Mouse (Mus musculus): ENCODE measurements at regions not wholly inside any gene's neighbourhood (a gene's known extent, or its start where the extent isn't known, plus 50 kb on each side); places are given as distances from the start of the nearest gene placed in this dataset.

DNA sequence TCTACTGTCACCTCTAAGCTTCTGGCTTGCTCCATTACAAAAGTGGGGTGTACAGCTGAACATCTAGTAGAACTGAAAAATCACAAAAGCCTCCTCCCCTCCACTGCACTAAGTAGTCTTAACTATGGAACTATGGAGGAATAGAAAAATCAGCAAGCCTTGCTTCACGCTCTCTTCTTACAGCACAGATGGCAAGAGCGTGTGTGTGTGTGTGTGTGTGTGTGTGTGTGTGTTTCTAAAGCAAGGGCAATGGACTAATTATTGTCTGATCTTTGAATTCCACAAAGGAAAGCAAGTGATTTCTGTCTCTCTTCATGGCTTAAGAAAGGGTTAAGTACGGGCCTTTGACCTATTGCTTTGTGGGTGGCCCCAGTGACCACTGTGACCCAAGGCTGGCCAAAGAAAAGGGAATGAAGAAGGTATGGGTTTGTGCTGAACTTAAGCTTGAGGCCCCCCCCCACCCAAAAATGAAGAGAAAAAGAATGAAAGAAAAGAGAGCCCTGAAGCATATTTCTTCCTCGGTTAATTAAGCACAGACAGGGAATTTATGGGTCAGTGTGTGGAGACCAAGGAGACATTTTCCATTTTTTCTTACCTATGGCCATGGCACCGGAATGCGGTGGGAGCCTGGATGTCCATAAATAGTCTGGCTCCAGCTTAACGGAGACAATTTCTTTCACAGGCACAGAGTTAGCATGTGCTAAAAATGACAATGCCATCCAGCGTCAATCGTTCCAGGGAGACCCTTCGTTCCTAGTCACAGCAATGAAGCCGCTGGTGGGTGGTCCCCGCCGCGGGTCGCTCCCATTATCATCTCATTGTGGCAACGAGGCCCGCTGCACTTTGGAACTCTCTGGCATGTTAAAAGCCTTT, 119.8 kb downstream of the Zbtb18 start:
- intact Hi-C loops (cut with DNase I), result no loop called here
- no peak for DNase-seq (ENCODE audit: extremely low spot score in 1 of 2, low spot score in 2 of 2)

DNA sequence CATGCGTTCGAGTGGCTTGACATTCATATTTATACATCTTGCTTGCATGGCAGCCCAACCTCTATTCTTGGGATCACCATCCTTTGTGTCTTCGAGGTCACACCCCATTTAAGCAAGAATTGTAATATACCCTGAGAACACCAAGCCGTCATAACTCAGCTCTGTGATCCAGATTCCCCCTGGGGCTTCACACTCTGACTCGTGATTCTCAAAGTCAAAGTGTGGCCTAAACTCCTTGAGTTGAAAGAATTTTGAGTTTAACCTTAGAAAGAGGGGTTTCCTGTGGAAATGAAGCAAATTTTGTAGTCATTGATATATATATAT, 120.4 kb downstream of the Zbtb18 start:
- intact Hi-C loops (cut with DNase I), result no loop called here
- DNase-seq (ENCODE audit: extremely low spot score in 1 of 2, low spot score in 2 of 2), result no peak

DNA sequence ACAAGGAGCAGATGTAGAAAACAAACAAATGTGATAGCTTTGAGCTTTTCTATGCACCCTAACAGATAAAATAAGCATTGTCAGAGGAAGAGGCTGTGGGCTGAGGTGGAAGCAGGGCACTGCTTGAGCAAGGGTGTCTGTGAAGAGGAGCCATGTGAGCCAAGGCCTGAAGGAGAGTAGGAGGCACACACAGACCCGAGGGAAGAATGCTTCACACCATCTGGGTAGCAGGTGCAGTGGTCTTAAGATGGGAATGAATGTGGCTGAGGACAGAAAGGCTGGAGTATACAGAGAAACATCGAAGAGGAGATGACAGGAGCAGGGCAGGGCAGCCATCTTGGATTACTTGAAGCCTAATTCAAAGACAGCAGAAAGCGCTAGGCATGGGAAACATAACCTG, 123.5 kb downstream of the Zbtb18 start:
- intact Hi-C loops (cut with DNase I), result no loop called here
- DNase-seq (ENCODE audit: extremely low spot score in 1 of 2, low spot score in 2 of 2), result no peak

DNA sequence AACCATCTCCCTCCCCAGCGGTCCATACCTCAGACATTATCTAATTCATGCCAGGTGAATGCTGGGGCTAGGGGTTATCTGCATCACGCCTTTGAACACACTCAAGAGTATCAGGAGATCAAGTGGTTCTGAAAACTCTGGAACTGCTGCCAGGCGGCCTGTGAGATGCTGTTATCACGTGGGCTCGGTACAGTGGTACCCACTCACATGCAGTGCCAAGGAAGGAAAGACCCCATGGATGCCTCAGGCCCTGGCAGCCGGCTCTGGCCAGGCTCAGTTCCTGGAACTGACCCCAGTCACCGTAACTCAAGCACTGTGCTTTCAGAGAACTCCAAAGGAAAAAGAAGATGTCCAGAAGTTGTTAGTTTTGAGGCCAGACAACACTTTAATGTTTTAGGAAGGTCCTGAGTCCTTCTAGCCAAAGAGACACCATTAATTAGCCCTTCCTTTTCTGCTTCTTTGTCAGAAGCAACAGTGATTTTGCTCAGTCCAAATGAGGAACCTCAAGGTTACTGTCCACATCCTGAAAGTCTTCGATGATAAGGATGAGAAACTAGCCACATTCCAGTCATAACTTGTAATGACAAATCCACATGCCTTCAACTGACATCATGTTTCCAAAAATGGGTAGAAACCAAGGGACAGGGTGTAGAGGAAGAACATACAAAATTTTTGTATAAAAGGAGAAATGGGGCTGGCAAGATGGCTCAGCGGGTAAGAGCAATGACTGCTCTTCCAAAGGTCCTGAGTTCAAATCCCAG, 126.1 kb downstream of the Zbtb18 start:
- DNase-seq (ENCODE audit: extremely low spot score in 1 of 2, low spot score in 2 of 2), result no peak
- intact Hi-C loops (cut with DNase I), result no loop called here

DNA sequence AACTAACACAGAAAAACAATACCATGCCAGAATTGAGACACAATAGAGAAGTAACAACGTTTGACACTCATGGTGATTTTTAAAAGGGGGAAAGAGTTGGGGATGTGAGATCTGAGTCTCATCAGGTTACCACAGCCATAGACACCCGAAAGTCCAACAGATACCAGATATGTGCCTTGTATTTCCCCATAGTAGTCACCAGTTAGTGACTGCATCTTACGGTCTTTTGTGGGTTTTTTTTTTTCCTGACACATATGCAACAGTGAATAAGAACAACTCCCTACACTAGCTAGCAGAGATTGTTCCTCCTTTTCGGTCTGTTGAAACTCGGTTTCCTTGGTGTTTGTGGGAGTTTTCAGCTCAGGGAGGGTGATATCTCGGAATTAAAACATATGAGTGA, 127.4 kb downstream of the Zbtb18 start:
- no peak for DNase-seq (ENCODE audit: extremely low spot score in 1 of 2, low spot score in 2 of 2)
- intact Hi-C loops (cut with DNase I), result no loop called here

DNA sequence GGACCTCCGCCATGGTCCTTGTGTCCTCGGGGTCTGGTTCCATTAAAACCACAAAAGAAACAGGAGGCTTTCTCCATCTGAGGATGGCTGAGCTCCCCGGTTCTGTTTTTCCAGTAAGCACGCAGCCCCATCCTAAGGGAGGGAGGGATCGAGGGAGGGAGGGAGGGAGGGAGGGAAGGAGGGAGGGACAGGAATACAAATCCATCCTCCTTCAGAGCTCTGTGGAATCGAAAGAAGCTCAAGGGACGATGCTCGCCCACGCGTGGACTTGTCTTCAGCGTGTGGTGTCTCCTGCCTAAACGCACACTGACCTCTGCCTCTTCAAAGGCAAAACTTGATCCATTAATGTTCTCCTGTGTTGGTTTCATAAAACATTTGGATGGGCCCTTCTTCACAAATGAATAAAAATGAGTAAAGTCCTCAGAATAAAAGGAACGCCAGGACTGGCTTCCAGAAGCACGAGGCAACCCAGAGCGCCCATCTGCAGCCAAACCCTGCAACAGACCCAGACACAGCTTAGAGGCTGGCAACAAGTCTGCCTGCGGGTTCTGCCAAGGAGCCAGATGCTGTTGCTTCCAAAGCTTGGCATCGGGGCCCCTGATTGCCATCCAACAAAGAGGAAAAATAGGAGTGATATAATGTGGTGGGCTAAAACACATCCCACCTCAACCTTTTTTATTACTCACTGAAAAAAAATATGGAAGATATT, 131.0 kb downstream of the Zbtb18 start:
- intact Hi-C loops (cut with DNase I), result loop anchor here (2.0 to 5.0 kb wide), 2 partner anchors 111 to 694 kb away; no protein-coding TSS in a partner anchor
- peak; percentile 65 to 86 for DNase-seq (ENCODE audit: extremely low spot score in 1 of 2, low spot score in 2 of 2)

DNA sequence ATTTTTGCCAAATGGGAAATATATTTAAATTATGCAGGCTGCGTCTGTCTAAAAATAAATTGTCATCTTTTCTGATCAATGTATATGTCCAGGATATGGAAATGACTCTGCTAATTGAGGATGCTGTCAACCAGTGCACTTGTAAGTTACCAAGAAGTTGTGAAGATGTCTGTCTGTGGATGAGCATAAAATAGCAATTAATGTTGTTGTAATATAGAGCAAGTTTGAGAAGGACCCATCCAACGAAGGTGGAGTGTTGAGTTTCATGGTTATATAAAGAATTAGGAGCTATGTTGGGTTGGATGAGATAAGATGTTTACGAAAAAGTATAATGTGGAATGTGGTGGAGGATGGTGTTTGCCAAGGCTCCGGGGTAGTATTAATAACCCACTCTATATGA, 131.6 kb downstream of the Zbtb18 start:
- intact Hi-C loops (cut with DNase I), result loop anchor here (2.0 to 5.0 kb wide), 2 partner anchors 111 to 695 kb away; no protein-coding TSS in a partner anchor
- no peak for DNase-seq (ENCODE audit: extremely low spot score in 1 of 2, low spot score in 2 of 2)

DNA sequence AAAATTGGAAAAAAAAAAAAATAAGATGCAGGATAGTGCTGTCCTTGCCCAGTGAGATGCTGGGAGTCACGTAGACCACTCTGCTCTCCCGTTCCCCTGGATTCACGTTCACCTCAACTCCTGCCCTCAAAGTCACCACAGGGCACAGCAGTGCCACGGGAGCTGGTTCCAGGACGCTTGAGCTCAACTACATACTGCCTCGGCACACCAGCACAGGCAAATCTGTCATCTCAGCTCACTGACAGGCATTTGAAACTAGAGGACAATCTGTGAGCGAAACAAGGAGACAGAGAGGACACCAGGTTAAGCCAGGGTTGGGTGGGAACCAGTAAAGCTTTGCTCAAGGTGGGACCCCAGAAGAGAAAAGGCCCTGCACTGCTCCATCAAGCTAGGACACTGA, 132.2 kb downstream of the Zbtb18 start:
- DNase-seq (ENCODE audit: extremely low spot score in 1 of 2, low spot score in 2 of 2), result no peak
- intact Hi-C loops (cut with DNase I), result loop anchor here (5.0 kb wide), 1 partner anchor 112 kb away; no protein-coding TSS in a partner anchor

DNA sequence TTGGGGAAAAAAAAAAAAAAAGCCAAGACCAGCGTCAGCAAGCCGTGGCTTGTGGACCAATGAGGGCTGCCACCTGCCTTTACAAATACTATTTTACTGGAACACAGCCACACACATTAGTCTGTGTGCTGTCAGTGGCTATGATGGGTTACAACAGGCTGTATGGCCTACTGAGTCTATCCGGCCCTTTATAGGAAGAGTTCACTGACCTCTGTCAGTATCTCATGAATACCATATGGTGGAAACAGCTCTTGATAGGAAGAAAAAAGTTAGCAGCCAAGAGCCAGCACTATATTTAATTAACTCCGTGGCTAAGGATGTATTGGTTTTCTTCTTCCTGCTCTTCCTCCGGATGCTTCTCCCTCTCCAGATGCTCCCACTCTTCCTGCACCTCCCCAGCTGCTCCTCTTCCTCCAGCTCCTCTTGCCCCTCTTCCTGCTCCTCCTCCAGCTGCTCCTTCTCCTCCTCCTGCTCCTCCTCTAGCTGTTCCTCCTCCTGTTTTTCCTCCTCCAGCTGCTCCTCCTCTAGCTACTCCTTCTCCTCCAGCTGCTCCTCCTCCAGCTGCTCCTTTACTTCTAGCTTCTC, 142.2 kb downstream of the Zbtb18 start:
- no peak for DNase-seq (ENCODE audit: extremely low spot score in 1 of 2, low spot score in 2 of 2)
- intact Hi-C loops (cut with DNase I), result no loop called here

DNA sequence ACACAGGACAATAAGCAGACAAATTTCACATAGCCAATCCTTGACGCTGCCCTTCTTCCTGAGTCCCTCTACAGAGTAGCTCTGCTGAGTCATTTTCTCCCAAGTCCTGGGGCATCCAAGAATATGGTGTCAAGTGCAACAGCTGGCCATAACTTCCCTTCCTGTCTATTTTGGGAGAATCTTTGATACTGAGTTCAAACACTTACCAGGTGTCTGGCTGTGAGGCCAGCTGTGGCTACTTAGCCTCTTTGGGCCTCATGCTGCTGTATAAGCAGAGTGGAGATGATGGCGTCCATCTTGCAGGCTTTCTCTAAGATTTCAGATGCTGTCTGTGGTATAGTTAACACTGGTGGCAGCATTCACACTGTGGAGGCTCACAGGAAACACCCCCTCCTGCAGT, 143.2 kb downstream of the Zbtb18 start:
- no peak for DNase-seq (ENCODE audit: extremely low spot score in 1 of 2, low spot score in 2 of 2)
- intact Hi-C loops (cut with DNase I), result no loop called here

DNA sequence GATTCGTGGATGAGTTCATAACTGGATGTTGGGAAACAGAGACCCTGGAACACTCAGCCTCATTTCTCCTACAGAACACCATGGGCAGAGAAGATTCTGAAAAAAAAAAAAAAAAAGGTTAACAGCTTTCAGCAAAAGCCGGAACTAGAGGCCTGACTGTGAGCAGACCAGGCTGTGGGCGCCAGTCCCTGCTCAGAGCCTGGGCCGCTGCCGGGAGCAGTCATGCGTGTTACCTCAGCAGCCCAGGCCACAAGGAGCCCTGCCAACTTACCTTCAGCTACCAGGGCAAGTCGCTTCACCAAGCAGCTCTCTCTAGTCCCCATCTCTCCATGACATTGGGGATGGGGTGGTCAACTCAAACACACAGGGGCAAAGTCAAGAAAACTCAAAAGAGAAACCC, 140.6 kb upstream of the 1700016C15Rik start:
- intact Hi-C loops (cut with DNase I), result no loop called here
- no peak for DNase-seq (ENCODE audit: extremely low spot score in 1 of 2, low spot score in 2 of 2)

DNA sequence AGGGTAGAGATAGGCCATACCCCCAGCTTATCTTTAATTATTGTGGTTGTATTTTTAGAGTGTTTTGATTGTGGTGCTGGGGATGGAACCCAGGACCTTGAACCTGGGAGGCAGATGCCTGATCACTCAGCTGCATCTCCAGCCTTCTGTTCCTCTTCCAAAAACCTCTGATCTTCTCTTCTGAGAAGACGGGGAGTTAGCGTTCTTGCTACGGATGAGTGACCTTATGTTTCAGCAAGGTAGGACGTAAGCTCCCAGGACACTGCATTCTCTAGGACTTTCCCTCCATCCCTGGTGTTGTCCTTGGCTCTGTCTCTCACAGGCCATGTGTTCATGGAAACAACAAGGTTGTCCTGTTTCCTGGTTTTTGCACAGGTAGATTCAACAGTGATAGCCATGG, 140.0 kb upstream of the 1700016C15Rik start:
- intact Hi-C loops (cut with DNase I), result no loop called here

DNA sequence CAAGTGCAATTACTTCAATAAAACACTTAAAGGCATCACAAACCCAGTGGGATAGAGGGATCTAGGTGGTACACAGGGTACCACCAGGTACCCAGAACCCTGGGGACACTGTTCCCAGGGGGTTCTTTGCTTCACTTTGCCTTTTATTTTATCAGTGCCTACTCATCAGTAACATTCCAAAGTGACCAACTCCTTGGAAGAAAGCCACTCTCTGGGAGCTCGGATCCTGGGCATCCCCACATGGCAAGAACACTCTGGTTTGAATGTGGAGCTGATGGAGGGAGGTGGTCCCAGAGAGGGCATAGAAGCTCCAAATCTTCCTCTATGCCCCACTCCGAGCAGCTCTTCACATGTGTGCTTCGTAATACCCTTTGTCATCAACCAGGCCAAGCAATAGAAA, 137.9 kb upstream of the 1700016C15Rik start:
- intact Hi-C loops (cut with DNase I), result no loop called here

More for the DNA sequence above, 140.0 kb upstream of the 1700016C15Rik start:
- no peak for DNase-seq (ENCODE audit: extremely low spot score in 1 of 2, low spot score in 2 of 2)

DNA sequence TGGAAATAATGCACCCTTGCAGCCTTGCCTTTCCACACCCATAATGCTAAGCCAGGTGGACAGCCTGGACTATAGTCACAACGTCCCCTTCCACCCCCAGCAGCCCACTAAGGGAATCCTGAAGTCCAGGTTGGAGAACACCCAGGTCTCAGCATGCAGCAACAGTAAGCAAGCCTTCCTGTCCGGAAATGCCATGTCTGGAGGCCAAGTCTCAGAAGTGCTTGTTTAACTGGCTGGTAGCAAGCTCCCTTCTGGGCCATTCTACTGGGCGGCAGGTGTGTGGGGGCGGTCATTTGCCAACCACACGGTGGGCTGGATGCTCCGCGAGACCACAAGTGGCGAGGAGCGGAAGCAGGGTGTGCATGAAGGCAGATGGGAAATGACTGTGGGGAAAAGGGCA, 137.3 kb upstream of the 1700016C15Rik start:
- intact Hi-C loops (cut with DNase I), result no loop called here
- peak in 1 of 2 experiments; percentile 53 for DNase-seq (ENCODE audit: extremely low spot score in 1 of 2, low spot score in 2 of 2)

More for the DNA sequence above, 137.9 kb upstream of the 1700016C15Rik start:
- no peak for DNase-seq (ENCODE audit: extremely low spot score in 1 of 2, low spot score in 2 of 2)

DNA sequence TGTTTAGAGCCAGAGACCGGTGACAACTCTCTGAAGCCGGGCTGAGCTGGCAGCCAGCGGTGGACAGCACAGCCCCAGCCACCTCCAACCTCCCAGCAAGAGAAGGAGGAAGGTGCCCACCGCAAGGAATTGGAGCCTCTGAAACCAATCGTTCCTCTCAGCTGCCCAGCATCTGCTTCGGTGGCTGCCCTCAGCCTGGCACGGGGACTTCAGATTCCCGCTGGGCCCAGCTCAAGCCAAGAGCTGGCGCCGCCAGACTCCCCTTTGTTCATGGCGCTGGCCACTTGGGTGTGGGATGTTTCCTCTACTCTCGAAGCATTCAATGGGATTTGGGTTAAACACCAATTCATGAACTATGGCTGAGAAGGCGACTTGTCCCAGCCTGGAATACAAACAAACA, 135.3 kb upstream of the 1700016C15Rik start:
- no peak for DNase-seq (ENCODE audit: extremely low spot score in 1 of 2, low spot score in 2 of 2)

DNA sequence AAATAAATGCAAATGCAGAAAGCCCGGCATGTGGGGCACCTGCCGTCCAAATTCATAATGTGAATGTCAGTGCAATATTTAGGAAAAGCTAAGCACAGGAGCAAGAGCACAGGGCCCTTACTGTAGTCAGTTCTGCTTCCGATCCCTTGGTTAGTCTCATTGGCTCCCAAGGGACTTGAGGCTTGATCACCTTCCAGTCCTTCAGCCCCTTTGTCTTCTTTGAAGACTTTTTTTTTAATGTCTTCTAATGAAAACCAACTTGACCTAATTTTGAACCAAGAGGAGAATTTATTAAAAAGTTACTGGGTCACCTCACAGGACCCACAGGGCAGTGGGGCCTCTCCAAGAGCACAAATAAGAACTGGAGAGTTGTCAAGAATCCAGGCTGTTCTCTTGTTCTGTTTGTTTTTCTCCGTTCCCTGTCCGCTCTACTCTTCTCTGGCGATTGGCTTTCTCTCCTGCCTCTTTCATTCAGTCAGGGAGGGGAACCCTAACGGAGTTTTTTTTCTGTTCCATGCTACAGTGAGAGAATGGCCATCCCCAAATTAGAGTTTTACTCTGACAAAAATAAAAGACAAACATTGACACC, 134.2 kb upstream of the 1700016C15Rik start:
- DNase-seq (ENCODE audit: extremely low spot score in 1 of 2, low spot score in 2 of 2), result no peak
- intact Hi-C loops (cut with DNase I), result no loop called here

More for the DNA sequence above, 135.3 kb upstream of the 1700016C15Rik start:
- intact Hi-C loops (cut with DNase I), result no loop called here

DNA sequence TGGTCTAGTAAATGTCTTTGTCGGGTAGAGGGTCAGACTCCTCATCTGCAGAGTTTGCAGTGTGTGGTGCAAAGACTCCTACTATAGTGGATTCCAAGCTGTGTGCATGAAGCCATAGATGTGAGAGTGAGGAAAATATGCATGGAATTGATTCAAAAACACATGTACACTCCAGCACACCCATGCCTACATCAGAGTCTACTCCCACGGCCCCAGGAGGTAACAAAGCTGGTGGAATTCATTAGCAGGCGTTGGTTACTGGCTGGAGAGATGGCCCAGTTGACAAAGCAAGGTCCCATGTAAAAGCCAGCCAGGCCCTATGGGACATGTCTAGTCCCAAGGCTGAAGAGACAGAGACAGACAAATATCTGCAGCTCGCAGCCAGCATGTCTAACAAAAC, 132.6 kb upstream of the 1700016C15Rik start:
- DNase-seq (ENCODE audit: extremely low spot score in 1 of 2, low spot score in 2 of 2), result no peak
- intact Hi-C loops (cut with DNase I), result no loop called here

DNA sequence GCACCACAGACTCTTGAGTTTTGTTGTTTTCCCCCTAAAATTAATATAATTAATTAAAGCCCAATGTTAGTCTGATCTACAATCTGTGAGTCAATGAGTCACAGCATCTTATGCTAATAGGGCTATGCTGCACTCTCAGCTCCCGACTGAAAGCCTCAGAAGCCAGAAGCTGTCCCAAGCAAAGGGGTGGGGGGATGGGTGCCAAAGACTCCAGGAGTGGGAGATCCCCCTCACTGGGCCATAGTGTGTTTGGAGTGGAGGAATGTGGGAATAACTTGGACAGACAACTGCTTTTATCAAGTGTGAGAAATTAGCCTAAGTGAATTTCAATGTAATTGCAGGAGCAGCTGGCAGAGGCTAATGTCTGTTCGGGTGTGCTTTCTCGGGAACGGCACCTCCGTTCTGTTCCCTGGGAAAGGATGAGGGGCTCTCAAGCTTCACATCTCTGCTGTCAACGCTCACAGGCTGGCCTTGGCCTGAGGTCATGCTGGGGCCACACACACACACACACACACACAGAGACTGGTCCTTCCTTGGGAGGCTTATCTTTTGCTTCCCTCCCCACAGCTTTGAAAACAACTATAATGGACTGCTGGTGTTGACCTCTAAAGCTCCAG, 124.2 kb upstream of the 1700016C15Rik start:
- intact Hi-C loops (cut with DNase I), result no loop called here

More for the DNA sequence above, 124.2 kb upstream of the 1700016C15Rik start:
- DNase-seq (ENCODE audit: extremely low spot score in 1 of 2, low spot score in 2 of 2), result no peak

All from left cerebral cortex, postnatal 10 days (tissue).